9 mouse cellular contexts compared by ENCODE assay signal in genomic region chr11:118428944-118429709, GRCm38 (mm10). TPM values are rescaled to one million over a fixed set of nuclear protein-coding genes. Genes with fewer than 3 reads are reported as not detected.
DNase-seq lines count a peak whose midpoint lies in the region; ATAC-seq and TF ChIP-seq lines count a peak whose summit lies in the region.
"Had no signal": no experiment of that assay in that cellular context is flagged by ENCODE, and none has a peak within 500 bp of the region (broad histone marks: within the 10 kb centered on the region; RNA-seq: fewer than 3 reads in every experiment).

No protein-coding gene starts in this region.

- 0 out of 2 replicates have a peak overlapping the region, but pooled peaks have one; percentile 57 for H3K27ac ChIP-seq in forebrain, embryonic 15.5 days (replicated peaks)
- peak overlapping the region; percentile 27; the same call in 1 of the 2 replicates for H3K27ac ChIP-seq in kidney, embryonic 16.5 days (ENCODE audit: low read length)

- no peak for TF ChIP-seq POLR2A in myocyte (IDR thresholded peaks at IDR 0.05; ENCODE audit: insufficient read length, low read depth)

- no peaks in the 10 kb centered on the region for H3K9me3 ChIP-seq in forebrain, embryonic 15.5 days
- H3K9me3 ChIP-seq in kidney, embryonic 16.5 days (ENCODE audit: low read length), result no peaks in the 10 kb centered on the region

- ATAC-seq in forebrain, embryonic 15.5 days (replicated peaks), result no peak
- 0 out of 2 replicates have a peak, but pooled peaks have one; percentile 5 for ATAC-seq in kidney, embryonic 16.5 days (ENCODE audit: low FRiP score, low TSS enrichment)
- ATAC-seq in monocyte, adult 5-6 weeks (replicated peaks; ENCODE audit: insufficient number of reproducible peaks, low FRiP score, low TSS enrichment, poor library complexity, severe bottlenecking), result no peak

- H3K36me3 ChIP-seq in forebrain, embryonic 15.5 days, result no peaks in the 10 kb centered on the region
- H3K36me3 ChIP-seq in kidney, embryonic 16.5 days (ENCODE audit: insufficient read depth, low read length), result no peaks in the 10 kb centered on the region
- no peaks in the 10 kb centered on the region for H3K36me3 ChIP-seq in myocyte (ENCODE audit: control insufficient read depth, insufficient read depth)

- 66% methylated on average over 8 of the region's 8 CpGs for WGBS in forebrain, embryonic 15.5 days
- 39% methylated on average over 8 of the region's 8 CpGs for WGBS in kidney, embryonic 16.5 days

- peaks cover 41% of the 10 kb centered on the region for H3K4me1 ChIP-seq in forebrain, embryonic 15.5 days
- H3K4me1 ChIP-seq in kidney, embryonic 16.5 days (ENCODE audit: insufficient read depth, low read length), result peaks cover 42% of the 10 kb centered on the region

- no peaks in the 10 kb centered on the region for H3K27me3 ChIP-seq in forebrain, embryonic 15.5 days
- no peaks in the 10 kb centered on the region for H3K27me3 ChIP-seq in kidney, embryonic 16.5 days (ENCODE audit: insufficient read depth, low read length)
- no peaks in the 10 kb centered on the region for H3K27me3 ChIP-seq in myocyte (ENCODE audit: control insufficient read depth, insufficient read depth, insufficient read length)

- DNase-seq in kidney, adult 9 months, result peak; percentile 59
- DNase-seq in kidney, adult 18-20 months, result no peak
- no peak for DNase-seq in ovary, adult 18-20 months (ENCODE audit: low spot score)
- no peak for DNase-seq in spleen, adult 12 weeks (ENCODE audit: low spot score)

- no peak overlapping the region for H3ac ChIP-seq in myocyte (ENCODE audit: control insufficient read depth, insufficient read length)

- H3K4me3 ChIP-seq in forebrain, embryonic 15.5 days, result peak overlapping the region; percentile 26; the same call in 1 of the 2 replicates
- peak overlapping the region; percentile 39 for H3K4me3 ChIP-seq in kidney, embryonic 16.5 days (ENCODE audit: low read length)
- no peak overlapping the region for H3K4me3 ChIP-seq in myocyte

- peak overlapping the region; percentile 33 for H3K4me2 ChIP-seq in forebrain, embryonic 15.5 days (replicated peaks)
- H3K4me2 ChIP-seq in kidney, embryonic 16.5 days (replicated peaks; ENCODE audit: low read depth, low read length), result peak overlapping the region; percentile 55
- H3K4me2 ChIP-seq in myocyte (ENCODE audit: low read depth), result peak overlapping the region; percentile 60

- H3K9ac ChIP-seq in forebrain, embryonic 15.5 days (replicated peaks), result peak overlapping the region; percentile 38; the same call in 1 of the 2 replicates
- H3K9ac ChIP-seq in kidney, embryonic 16.5 days (replicated peaks; ENCODE audit: low read length), result peak overlapping the region; percentile 41; the same call in 1 of the 2 replicates

- no peaks in the 10 kb centered on the region for H3K79me2 ChIP-seq in myocyte (ENCODE audit: control insufficient read depth, insufficient read depth)

TF ChIP-seq in myocyte, 11 proteins besides CTCF, POLR2A, EP300 and RAD21:
- TF ChIP-seq SRF (IDR thresholded peaks at IDR 0.05; ENCODE audit: control insufficient read depth, insufficient read length, low read depth) (no peak), E2F4 (IDR thresholded peaks at IDR 0.05; ENCODE audit: insufficient read depth) (no peak)

RNA-seq across cellular contexts. Expression of gene C1qtnf1, which starts 1.1 kb away (rescaled TPM):
- 3.2 and 3.4 TPM in 2 replicates for polyA plus RNA-seq in forebrain, embryonic 15.5 days (2015; fragmentation: Nextera tagmentation; extraction: Ambion mirVana)
- polyA plus RNA-seq in kidney, embryonic 16.5 days (2015; fragmentation: Nextera tagmentation; extraction: Ambion mirVana), result 8.2 and 8.3 TPM in 2 replicates
- polyA plus RNA-seq in myocyte (2012; fragmentation: generic; extraction: Trizol), result 9.8 TPM
- not detected in 3 replicates for total RNA-seq in monocyte, adult 5-6 weeks (2017)
- total RNA-seq: neutrophil, adult 5-6 weeks had no signal

RNA-seq across cellular contexts. Expression of gene Cant1, which starts 10.2 kb away (rescaled TPM):
- polyA plus RNA-seq in forebrain, embryonic 15.5 days (2015; fragmentation: Nextera tagmentation; extraction: Ambion mirVana), result 28.9 and 31.6 TPM in 2 replicates
- 30.6 and 30.9 TPM in 2 replicates for polyA plus RNA-seq in kidney, embryonic 16.5 days (2015; fragmentation: Nextera tagmentation; extraction: Ambion mirVana)
- 33.7 TPM for polyA plus RNA-seq in myocyte (2012; fragmentation: generic; extraction: Trizol)
- 16.7 to 31.7 TPM (median 22.8 TPM) in 3 replicates for total RNA-seq in monocyte, adult 5-6 weeks (2017)

RNA-seq across cellular contexts. Expression of gene Lgals3bp, which starts 27.2 kb away (rescaled TPM):
- polyA plus RNA-seq in forebrain, embryonic 15.5 days (2015; fragmentation: Nextera tagmentation; extraction: Ambion mirVana), result 2.6 TPM in 2 replicates
- 14.9 and 18.1 TPM in 2 replicates for polyA plus RNA-seq in kidney, embryonic 16.5 days (2015; fragmentation: Nextera tagmentation; extraction: Ambion mirVana)
- 16.4 TPM for polyA plus RNA-seq in myocyte (2012; fragmentation: generic; extraction: Trizol)
- 16.7 to 76.6 TPM (median 44.4 TPM) in 3 replicates for total RNA-seq in monocyte, adult 5-6 weeks (2017)

RNA-seq across cellular contexts. Expression of gene Engase, which starts 47.5 kb away (rescaled TPM):
- 5.3 and 6.8 TPM in 2 replicates for polyA plus RNA-seq in forebrain, embryonic 15.5 days (2015; fragmentation: Nextera tagmentation; extraction: Ambion mirVana)
- 6.1 and 7.5 TPM in 2 replicates for polyA plus RNA-seq in kidney, embryonic 16.5 days (2015; fragmentation: Nextera tagmentation; extraction: Ambion mirVana)
- polyA plus RNA-seq in myocyte (2012; fragmentation: generic; extraction: Trizol), result 5.1 TPM
- 9.4 to 14.5 TPM (median 13.7 TPM) in 3 replicates for total RNA-seq in monocyte, adult 5-6 weeks (2017)
